Mouse (Mus musculus) intestine, embryonic 14.5 days (tissue): ENCODE measurements around the gene Rhno1. TPM values are rescaled to one million over a fixed set of nuclear protein-coding genes. Genes with fewer than 3 reads are reported as not detected.

Experiments
- ATAC-seq: fragments of 200-750 bp; cut with Nextera tagmentation; replicated peaks from 2 replicates; pipeline ENCODE4 v1.8.0; 2017; ENCODE audit warnings: low read depth, moderate number of reproducible peaks, moderate TSS enrichment, moderate library complexity; ENCODE audit not compliant: low FRiP score, low TSS enrichment
- DNase-seq: peaks from one replicate; pipeline ENCODE4 v3.0.0-alpha.2; 2018; ENCODE audit warnings: low spot score
- H3K27ac ChIP-seq: fragments of 300-500 bp; sonication (generic); 2 replicates; pipeline ENCODE4 v1.5.1; 2014; ENCODE audit warnings: low read depth, mild to moderate bottlenecking, control low read depth
- H3K27me3 ChIP-seq: fragments of 300-500 bp; sonication (generic); replicated peaks from 2 replicates; pipeline ENCODE4 v1.6.1; 2014; ENCODE audit warnings: low read length, control low read depth; ENCODE audit not compliant: control insufficient read depth, insufficient read depth
- H3K36me3 ChIP-seq: fragments of 300-500 bp; sonication (generic); 2 replicates; pipeline ENCODE4 v1.6.1; 2014; ENCODE audit warnings: low read length, control low read depth; ENCODE audit not compliant: control insufficient read depth, insufficient read depth
- H3K4me1 ChIP-seq: fragments of 300-500 bp; sonication (generic); replicated peaks from 2 replicates; pipeline ENCODE4 v1.6.1; 2014; ENCODE audit warnings: low read length, control low read depth, mixed read lengths; ENCODE audit not compliant: control insufficient read depth, insufficient read depth
- H3K4me2 ChIP-seq: fragments of 300-500 bp; sonication (generic); 2 replicates; pipeline ENCODE4 v1.6.1; 2014; ENCODE audit warnings: low read length
- H3K4me3 ChIP-seq: fragments of 300-500 bp; sonication (generic); 2 replicates; pipeline ENCODE4 v1.5.1; 2014; ENCODE audit warnings: low read depth, low read length, control low read depth, mixed read lengths
- H3K9ac ChIP-seq: fragments of 300-500 bp; sonication (generic); 2 replicates; pipeline ENCODE4 v1.6.1; 2014; ENCODE audit warnings: mild to moderate bottlenecking, low read length
- H3K9me3 ChIP-seq: fragments of 300-500 bp; sonication (generic); 2 replicates; pipeline ENCODE4 v1.6.1; 2016; ENCODE audit warnings: low read length, control low read depth; ENCODE audit not compliant: control insufficient read depth
- WGBS: fragments of 180-500 bp; shearing (Covaris S2); extraction: QIAGEN DNeasy Blood & Tissue Kit; methylation state at CpG from one replicate; pipeline ENCODE4 v1.1.7; 2014; 5-methylcytosine and 5-hydroxymethylcytosine counted together
- polyA plus RNA-seq: library from polyadenylated mRNA; unstranded; fragments of >200 nt; fragmentation: Nextera tagmentation; extraction: Ambion mirVana; gene quantifications from 2 replicates; pipeline ENCODE4 v1.2.1, GENCODE M21; 2014

Rhno1 gene
- polyA plus RNA-seq, 1 experiment from 2014 or later = 125 TPM

- no peaks in the 10 kb centered on the region for H3K9me3 ChIP-seq
- no peak overlapping the region for H3K4me2 ChIP-seq
- 94% methylated on average over 5 of the region's 5 CpGs for WGBS
- ATAC-seq = no peak
- H3K9ac ChIP-seq = no peak overlapping the region
- DNase-seq = no peak
- H3K27me3 ChIP-seq = no peaks in the 10 kb centered on the region
- peaks cover 94% of the 10 kb centered on the region for H3K36me3 ChIP-seq
- no peak overlapping the region for H3K27ac ChIP-seq
- H3K4me1 ChIP-seq = no peaks in the 10 kb centered on the region
- H3K4me3 ChIP-seq = no peak overlapping the region
Measured at GRCm38 (mm10) chr6:128370040-128370439, 7.3 kb upstream of the Rhno1 start.

DNA sequence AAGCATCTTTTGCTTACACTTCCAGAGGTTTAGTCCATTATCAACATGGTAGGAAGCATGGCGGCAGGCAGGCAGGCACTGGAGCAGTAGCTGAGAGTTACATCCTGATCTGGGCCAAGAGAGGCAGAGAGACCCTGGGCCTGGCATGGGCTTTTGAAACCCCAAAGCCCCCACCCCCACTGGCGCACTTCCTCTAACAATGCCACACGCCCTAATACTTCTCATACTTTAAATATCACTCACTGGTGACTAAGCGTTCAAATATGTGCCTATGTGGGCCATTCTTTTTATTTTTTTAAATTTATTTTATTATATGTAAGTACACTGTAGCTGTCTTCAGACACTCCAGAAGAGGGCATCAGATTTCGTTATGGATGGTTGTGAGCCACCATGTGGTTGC, 3.8 kb upstream of the Rhno1 start:
- Histone ChIP-seq H3K27me3 (no peaks in the 10 kb centered on the region), H3K36me3 (peaks cover 58% of the 10 kb centered on the region), H3K9ac (no peak overlapping the region), H3K4me3 (no peak overlapping the region), H3K4me2 (no peak overlapping the region), H3K9me3 (no peaks in the 10 kb centered on the region), H3K27ac (no peak overlapping the region), H3K4me1 (peaks cover 8% of the 10 kb centered on the region)
- ATAC-seq (no peak), DNase-seq (no peak)
- WGBS = 89% methylated on average over 5 of the region's 5 CpGs

DNA sequence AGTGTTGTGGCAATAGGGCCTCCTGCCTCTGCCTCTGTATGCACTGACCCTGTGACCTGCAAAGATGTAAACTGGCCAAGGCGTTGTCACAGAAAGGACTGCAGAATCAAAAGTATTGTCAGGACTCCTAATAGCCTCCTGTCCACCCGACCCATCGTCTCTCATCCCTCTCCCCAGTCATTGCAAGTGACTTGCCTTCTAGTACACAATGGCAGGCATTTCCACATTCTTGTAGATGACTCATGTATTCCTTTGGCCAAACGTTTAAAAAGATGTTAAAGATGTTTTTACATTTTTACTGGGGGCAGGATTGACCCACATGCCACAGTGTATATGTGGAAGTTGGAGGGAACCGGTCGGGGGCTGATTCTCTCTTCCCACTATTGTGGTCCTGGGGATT, 2.0 kb upstream of the Rhno1 start:
- H3K4me3 ChIP-seq = no peak overlapping the region
- no peaks in the 10 kb centered on the region for H3K27me3 ChIP-seq
- DNase-seq (no peak), ATAC-seq (no peak)
- H3K36me3 ChIP-seq = peaks cover 40% of the 10 kb centered on the region
- H3K27ac ChIP-seq = no peak overlapping the region
- no peak overlapping the region for H3K4me2 ChIP-seq
- H3K9ac ChIP-seq = no peak overlapping the region
- 69% methylated on average over 6 of the region's 6 CpGs for WGBS
- H3K9me3 ChIP-seq = no peaks in the 10 kb centered on the region
- peaks cover 17% of the 10 kb centered on the region for H3K4me1 ChIP-seq

DNA sequence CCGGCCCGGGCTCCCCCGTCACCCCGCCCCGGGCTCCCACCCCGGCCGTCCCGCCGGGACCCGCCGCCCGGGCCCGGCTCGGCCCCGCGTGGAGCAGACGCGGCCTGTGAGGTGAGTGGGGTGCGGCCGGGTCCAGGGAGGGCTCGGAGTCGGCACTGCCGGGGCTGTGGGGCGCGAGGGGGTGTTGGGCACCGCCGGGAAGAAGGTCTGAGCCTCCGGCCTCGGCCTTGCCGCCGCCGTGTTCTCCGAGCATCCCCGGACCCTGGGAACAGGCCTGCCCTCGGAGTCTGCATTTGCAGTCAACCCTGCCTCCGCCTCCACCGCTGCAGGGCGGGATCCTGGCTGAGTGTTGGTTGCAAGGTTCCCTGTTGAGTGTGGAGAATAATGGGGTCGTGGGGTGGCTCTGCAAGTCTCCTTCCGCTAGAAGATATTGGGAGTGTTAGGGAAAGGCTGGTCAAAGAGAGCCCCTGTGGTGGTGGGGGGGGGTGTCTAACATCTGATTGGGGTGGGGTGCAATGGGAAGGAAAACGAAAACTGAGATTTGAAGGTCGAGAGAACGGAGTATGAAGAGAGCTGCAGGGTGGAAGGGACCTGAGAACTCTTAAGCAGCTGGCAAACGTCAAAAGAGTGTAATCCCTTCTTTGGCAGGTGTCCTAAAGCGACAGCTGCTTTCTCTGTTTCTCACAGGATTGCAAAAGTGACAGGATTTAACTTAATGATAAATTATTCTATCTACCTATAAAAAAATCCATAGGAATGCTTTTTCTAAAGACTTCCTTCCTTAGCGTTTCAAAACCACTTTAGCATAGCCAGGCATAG, 505 bp upstream of the Rhno1 start:
- Histone ChIP-seq H3K27ac (peak overlapping the region; percentile 95), H3K9me3 (no peaks in the 10 kb centered on the region), H3K4me1 (peaks cover 17% of the 10 kb centered on the region), H3K27me3 (no peaks in the 10 kb centered on the region), H3K4me3 (peak overlapping the region; percentile 67), H3K36me3 (peaks cover 35% of the 10 kb centered on the region), H3K4me2 (peak overlapping the region; percentile 79), H3K9ac (peak overlapping the region; percentile 92)
- DNase-seq (peak; percentile 83), ATAC-seq (no peak; the same call in 1 of the 2 replicates)
- 1% methylated on average over 45 of the region's 46 CpGs for WGBS

GRCm38 (mm10) chr6:128361901-128362300, 810 bp downstream of the Rhno1 start:
- Histone ChIP-seq H3K4me3 (peak overlapping the region; percentile 67), H3K4me1 (peaks cover 17% of the 10 kb centered on the region), H3K9ac (peak overlapping the region; percentile 92), H3K27ac (peak overlapping the region; percentile 95), H3K36me3 (peaks cover 36% of the 10 kb centered on the region), H3K9me3 (no peaks in the 10 kb centered on the region), H3K27me3 (no peaks in the 10 kb centered on the region), H3K4me2 (peak overlapping the region; percentile 79)
- WGBS = 17% methylated on average over 9 of the region's 9 CpGs
- DNase-seq = peak; percentile 52
- no peak for ATAC-seq

DNA sequence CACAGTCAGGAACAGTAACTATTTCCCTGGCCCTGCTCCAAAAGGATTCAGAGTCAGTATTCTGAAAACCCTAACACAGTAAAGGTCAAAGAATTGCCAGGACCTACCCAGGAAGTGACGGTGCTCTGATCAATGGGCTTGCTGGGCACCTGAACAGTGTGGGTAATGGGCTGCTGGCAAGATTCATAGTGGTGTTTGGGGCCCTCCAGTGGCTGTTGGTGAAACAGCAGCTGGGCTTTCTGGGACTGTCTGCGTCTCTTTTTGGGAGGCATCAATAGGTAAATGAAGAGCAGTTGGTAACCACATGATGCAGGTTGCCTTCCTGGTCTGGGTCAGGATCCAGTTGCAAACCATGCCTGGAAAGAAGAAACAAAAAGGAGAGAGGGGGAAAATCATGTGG, 3.7 kb downstream of the Rhno1 start:
- Histone ChIP-seq H3K36me3 (peaks cover 27% of the 10 kb centered on the region), H3K27ac (no peak overlapping the region), H3K4me1 (peaks cover 26% of the 10 kb centered on the region), H3K4me3 (no peak overlapping the region), H3K9me3 (no peaks in the 10 kb centered on the region), H3K4me2 (no peak overlapping the region), H3K9ac (no peak overlapping the region), H3K27me3 (no peaks in the 10 kb centered on the region)
- 21% methylated on average over 2 of the region's 2 CpGs for WGBS
- ATAC-seq (no peak), DNase-seq (peak; percentile 81)

DNA sequence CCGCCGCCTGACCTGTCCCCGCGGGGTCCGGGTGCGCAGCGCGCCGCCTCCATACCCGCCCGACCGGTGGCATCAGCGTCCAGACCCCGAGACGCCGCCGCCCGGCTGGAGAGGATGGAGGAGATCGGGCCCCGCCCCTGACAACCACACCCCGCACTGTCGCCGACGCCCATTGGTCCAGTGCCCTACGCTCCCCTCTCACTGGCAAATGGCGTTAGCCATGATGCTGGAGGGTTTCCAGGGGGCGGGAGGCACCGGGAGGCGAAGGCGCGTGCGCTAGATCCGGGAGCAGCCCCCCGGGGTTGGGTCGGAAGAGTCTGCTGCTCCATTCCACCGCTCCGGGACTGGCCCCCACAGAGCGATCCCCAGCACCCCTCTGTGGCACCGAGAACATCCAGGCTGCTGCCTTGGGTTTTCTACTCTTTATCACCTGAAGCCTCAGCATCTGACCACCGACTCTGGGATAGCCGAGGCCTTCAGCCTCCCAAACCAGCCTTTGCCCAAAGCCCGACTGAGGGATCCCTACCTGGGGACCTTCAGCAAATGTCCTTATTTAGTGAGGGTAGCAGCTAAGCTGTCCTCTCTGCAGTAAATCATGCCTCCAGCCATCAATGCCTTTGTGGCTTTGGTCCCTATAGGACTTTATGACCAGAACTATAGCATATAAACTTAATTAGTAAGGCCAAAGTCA, 6.8 kb downstream of the Rhno1 start, which contains the start of gene Tulp3:
Tulp3 (minus strand) TSS at position 126 of the 691 bp plus-strand sequence.
- Histone ChIP-seq H3K4me1 (peaks cover 13% of the 10 kb centered on the region), H3K9me3 (no peaks in the 10 kb centered on the region), H3K4me3 (peak within 1 kb of the TSS; percentile 54), H3K36me3 (peaks cover 30% of the 10 kb centered on the region), H3K27ac (peak within 1 kb of the TSS; percentile 73), H3K9ac (peak within 1 kb of the TSS; percentile 65), H3K27me3 (no peaks in the 10 kb centered on the region), H3K4me2 (peak within 1 kb of the TSS; percentile 81)
- DNase-seq (peak; percentile 99), ATAC-seq (peak; percentile 99)
- WGBS = 0% methylated on average over 42 of the region's 42 CpGs

DNA sequence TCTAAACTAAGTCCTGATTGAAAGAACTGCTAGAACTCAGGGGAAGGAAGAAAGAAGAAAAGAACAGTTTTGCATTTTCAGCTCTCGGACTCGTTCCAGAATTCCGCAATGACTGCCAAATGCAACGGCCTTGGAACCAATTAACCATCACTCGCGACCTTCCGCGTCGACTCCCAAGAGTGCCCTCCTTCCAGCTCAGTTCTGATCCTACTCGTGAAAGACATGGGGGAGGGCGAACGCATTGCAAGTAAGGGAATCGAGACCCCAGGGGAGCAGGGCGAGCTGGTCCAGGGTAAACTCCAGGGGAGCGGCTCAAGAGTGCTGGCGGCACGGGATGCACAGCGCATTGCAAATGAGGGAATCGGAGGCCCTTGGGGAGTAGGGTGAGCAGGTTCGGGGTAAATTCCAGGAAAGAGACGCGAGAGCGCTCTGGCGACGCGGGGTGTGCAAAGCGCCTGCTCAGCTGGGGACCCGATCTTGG, 7.5 kb downstream of the Rhno1 start:
- peak; percentile 73 for ATAC-seq
- peak overlapping the region; percentile 54 for H3K4me3 ChIP-seq
- DNase-seq = no peak
- WGBS = under 1% methylated on average over 28 of the region's 28 CpGs
- H3K4me2 ChIP-seq = peak overlapping the region; percentile 81
- H3K9ac ChIP-seq = peak overlapping the region; percentile 65
- H3K36me3 ChIP-seq = peaks cover 35% of the 10 kb centered on the region
- H3K27ac ChIP-seq = peak overlapping the region; percentile 73
- H3K27me3 ChIP-seq = no peaks in the 10 kb centered on the region
- H3K4me1 ChIP-seq = peaks cover 10% of the 10 kb centered on the region
- no peaks in the 10 kb centered on the region for H3K9me3 ChIP-seq
